Mouse (Mus musculus) urinary bladder, postnatal 25 days (tissue): Measurements from ENCODE around the gene Evc.
A peak's percentile ranks its signal among the peaks of the same experiment; 100 is the strongest.

Experiments used
- DNase-seq: peaks from one replicate; pipeline ENCODE4 v3.0.0; 2022; ENCODE audit warnings: low spot score

The Evc gene

DNA sequence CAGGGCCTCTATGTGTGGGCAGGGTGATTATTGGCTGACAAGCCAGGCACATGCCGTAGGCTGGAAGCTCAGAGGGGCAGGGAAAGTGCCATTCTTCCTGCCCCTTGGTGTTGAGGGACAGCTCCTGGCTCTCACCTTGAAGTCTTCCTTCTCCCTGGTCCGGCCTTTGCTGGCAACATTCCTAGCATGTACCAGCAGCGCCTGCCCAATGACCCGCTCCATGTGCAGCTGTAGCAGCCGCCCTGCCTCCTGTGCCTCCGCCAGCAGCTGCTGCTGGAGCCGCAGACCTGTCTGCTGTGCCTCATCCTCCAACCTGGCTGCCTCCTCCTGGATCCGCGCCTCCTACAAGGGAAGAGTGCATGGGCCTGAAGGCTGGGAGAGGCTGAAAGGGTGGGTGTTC is 26.7 kb downstream of the Evc start:
- DNase-seq: no peak

GRCm38 (mm10) chr5:37298370-37298769 is 38.3 kb downstream of the Evc start:
- DNase-seq: peak; percentile 40

GRCm38 (mm10) chr5:37296717-37297116 is 40.0 kb downstream of the Evc start:
- no peak for DNase-seq

- DNase-seq: no peak
Observed at GRCm38 (mm10) chr5:37290983-37291382, 45.7 kb downstream of the Evc start.

DNA sequence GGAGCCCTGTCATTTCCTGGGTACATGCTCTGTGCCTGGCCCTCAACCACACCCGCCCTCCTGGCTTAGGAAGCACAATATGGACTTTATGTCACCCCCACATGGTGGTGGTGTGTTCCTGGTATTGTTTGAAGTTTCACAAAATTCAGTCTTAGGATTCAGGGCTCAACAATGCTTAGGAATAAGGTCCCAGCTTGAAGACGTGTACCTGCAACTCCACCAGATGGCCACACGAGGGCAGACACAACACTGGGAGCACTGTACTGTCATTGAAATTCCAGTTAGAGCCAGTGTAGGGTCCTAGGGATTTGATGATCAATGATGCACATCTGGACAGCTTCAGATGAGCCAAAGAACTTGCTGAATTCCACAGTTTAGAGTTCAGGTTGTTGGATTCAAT is 47.5 kb downstream of the Evc start:
- DNase-seq: peak; percentile 18

- no peak for DNase-seq
Observed at GRCm38 (mm10) chr5:37288374-37288773, 48.3 kb downstream of the Evc start.

DNA sequence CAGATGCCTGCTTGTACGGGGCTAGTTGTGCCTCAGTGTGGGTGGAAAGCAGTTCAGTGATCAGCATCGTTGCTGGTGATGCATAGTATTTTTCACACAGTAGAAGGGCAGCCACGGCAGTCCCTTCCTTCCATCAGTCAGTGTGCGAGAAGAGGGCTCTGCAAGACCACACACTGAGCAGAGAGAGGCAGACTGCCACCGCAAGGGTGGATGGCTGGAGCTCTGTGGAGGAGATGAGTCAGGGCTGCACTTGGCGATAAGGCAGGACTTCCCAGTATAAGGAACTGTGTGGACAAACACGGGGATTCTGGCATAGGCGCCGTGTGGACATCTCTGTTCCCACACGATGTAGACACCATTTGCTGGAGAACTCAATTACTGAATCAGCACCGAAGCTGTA is 55.7 kb downstream of the Evc start:
- no peak for DNase-seq

- no peak for DNase-seq
Observed at GRCm38 (mm10) chr5:37263816-37264215, 72.9 kb downstream of the Evc start.

DNA sequence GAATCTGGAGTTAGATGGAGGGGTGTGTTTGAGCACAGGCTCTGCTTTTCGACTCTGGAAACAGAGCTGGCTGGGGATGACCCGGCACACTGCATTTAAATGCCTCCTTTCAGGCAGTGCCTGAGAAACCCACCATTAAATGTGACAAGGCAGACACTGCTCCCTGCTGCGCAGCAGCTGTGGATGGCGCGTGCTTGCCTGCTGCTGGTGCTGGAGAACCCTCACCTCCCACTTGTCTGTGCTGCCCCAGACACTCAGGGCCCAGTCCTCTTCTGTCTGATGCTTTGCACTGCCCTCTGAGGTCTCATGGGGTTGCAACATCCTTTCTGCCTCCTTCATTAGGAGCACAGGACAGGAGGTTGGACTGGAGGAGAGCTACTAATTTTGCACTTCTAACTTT is 75.0 kb downstream of the Evc start:
- no peak for DNase-seq

- DNase-seq: peak; percentile 11
Observed at GRCm38 (mm10) chr5:37257243-37257642, 79.5 kb downstream of the Evc start.

- no peak for DNase-seq
Observed at GRCm38 (mm10) chr5:37256823-37257222, 79.9 kb downstream of the Evc start.

- DNase-seq: no peak
Observed at GRCm38 (mm10) chr5:37254523-37254922, 82.2 kb downstream of the Evc start.

GRCm38 (mm10) chr5:37252101-37252804 is 84.4 kb downstream of the Evc start:
- no peak for DNase-seq

DNA sequence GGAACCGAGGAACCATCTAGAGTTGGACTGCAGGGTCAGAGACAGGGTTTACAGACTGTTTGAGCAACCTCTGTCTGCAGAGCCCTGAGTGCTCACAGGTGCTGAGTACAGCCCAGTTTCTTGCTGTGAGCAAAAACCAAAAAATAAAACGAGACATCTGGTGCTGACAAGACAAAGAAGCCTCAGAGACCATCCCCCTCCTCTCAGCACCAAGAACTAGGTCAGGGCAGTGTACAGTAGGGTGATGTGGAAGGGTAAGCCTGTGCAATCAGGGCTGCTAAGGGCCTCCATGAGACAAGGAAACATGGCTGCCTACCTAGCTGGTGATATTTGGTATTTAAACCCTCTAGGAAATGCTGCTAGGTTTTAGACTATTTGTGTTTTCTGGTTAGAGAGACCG is 85.1 kb downstream of the Evc start:
- no peak for DNase-seq

- no peak for DNase-seq
Observed at GRCm38 (mm10) chr5:37248870-37249269, 87.8 kb downstream of the Evc start.

GRCm38 (mm10) chr5:37247456-37247855 is 89.2 kb downstream of the Evc start:
- DNase-seq: no peak

- no peak for DNase-seq
Observed at GRCm38 (mm10) chr5:37246138-37246910, 90.4 kb downstream of the Evc start.

- no peak for DNase-seq
Observed at GRCm38 (mm10) chr5:37245651-37246050, 91.0 kb downstream of the Evc start.

DNA sequence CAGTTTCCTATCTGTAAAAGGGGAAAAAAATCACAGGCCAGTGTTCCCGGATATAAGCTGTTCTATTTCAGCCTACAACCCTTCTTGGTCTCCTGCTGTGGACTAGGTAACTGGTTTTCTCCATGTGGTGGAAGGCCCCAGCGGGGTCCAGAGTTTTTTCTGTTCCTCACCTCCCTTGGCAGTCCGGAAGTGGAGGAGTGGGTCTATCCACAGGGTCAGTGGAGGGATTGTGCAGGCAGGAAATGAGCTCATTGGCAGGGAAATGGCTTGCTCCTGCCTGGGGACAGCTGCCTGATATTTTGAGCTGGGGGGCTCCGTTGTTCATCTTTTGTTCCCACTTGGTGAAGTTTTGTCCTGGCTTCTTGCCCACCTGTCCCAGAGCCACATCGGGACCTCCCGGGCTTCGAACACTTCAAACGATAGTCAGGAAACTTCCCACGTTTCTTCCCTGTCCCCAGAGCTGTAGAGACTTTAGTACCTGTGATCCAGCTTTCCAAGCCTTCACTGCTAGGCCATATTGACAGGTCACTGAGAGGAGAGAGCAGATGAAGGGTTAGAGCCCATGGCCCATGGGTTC is 91.9 kb downstream of the Evc start:
- DNase-seq: no peak

GRCm38 (mm10) chr5:37244161-37244560 is 92.5 kb downstream of the Evc start:
- DNase-seq: no peak

- DNase-seq: peak; percentile 62
Observed at GRCm38 (mm10) chr5:37243169-37243886, 93.4 kb downstream of the Evc start.

- DNase-seq: no peak
Observed at GRCm38 (mm10) chr5:37242360-37243168, 94.1 kb downstream of the Evc start.
